Mouse (Mus musculus) subcutaneous adipose tissue, adult 2 months (tissue): ENCODE measurements around the gene Mocs1. TPM values are rescaled to one million over a fixed set of nuclear protein-coding genes. Genes with fewer than 3 reads are reported as not detected.

Experiments used
- polyA plus RNA-seq: library from polyadenylated mRNA; depleted of rRNA; stranded (reverse); fragments of >200 nt; gene quantifications from 2 replicates; pipeline ENCODE4 v1.2.3, GENCODE M21; 2012; ENCODE audit warnings: low replicate concordance; rRNA removed

Gene Mocs1
- polyA plus RNA-seq, result 46.9 and 77.4 TPM in 2 replicates

GRCm38 (mm10) chr17:49428239-49428688 lies at the start of gene Mocs1:
Mocs1 (plus strand) TSS chr17:49428362.

Other genes with a start within 250 kb of the Mocs1 start
- 8.6 and 15.3 TPM in 2 replicates for gene Daam2, start 136.0 kb downstream of the Mocs1 start, polyA plus RNA-seq
- 0.19 and 0.58 TPM in 2 replicates for gene Kif6, start 186.8 kb downstream of the Mocs1 start, polyA plus RNA-seq